Mouse (Mus musculus) kidney, postnatal 0 days (tissue): ENCODE data around the gene Ugt3a1. TPM values are rescaled to one million over a fixed set of nuclear protein-coding genes. Genes with fewer than 3 reads are reported as not detected.

Source experiments
- ATAC-seq: fragments of 200-750 bp; cut with Nextera tagmentation; replicated peaks from 2 replicates; pipeline ENCODE4 v1.8.0; 2017; ENCODE audit warnings: low read depth, moderate number of reproducible peaks, moderate TSS enrichment, moderate library complexity; ENCODE audit not compliant: low FRiP score
- DNase-seq: peaks from one replicate; pipeline ENCODE4 v3.0.0-alpha.2; 2016; ENCODE audit warnings: low spot score
- H3K27ac ChIP-seq: fragments of 300-500 bp; sonication (generic); 2 replicates; pipeline ENCODE4 v1.5.1; 2014; ENCODE audit warnings: mild to moderate bottlenecking
- H3K27me3 ChIP-seq: fragments of 300-500 bp; sonication (generic); 2 replicates; pipeline ENCODE4 v1.6.1; 2014; ENCODE audit warnings: low read length, mixed read lengths; ENCODE audit not compliant: insufficient read depth
- H3K36me3 ChIP-seq: fragments of 300-500 bp; sonication (generic); 2 replicates; pipeline ENCODE4 v1.6.1; 2014; ENCODE audit warnings: low read length, mixed read lengths; ENCODE audit not compliant: insufficient read depth
- H3K4me1 ChIP-seq: fragments of 300-500 bp; sonication (generic); replicated peaks from 2 replicates; pipeline ENCODE4 v1.6.1; 2014; ENCODE audit warnings: antibody characterized with exemption, low read length, mixed read lengths; ENCODE audit not compliant: insufficient read depth
- H3K4me2 ChIP-seq: fragments of 300-500 bp; sonication (generic); 2 replicates; pipeline ENCODE4 v1.6.1; 2014; ENCODE audit warnings: mild to moderate bottlenecking, low read length, moderate library complexity, mixed read lengths
- H3K4me3 ChIP-seq: fragments of 300-500 bp; sonication (generic); replicated peaks from 2 replicates; pipeline ENCODE4 v1.5.1; 2014; ENCODE audit warnings: low read depth, low read length
- H3K9ac ChIP-seq: fragments of 300-500 bp; sonication (generic); 2 replicates; pipeline ENCODE4 v1.6.1; 2014; ENCODE audit warnings: low read depth, low read length
- H3K9me3 ChIP-seq: fragments of 300-500 bp; sonication (generic); replicated peaks from 2 replicates; pipeline ENCODE4 v1.6.1; 2016; ENCODE audit warnings: low read length, inconsistent platforms, mixed read lengths
- CTCF ChIP-seq: IDR thresholded peaks from 2 replicates; pipeline ENCODE4 v1.5.1; 2016; ENCODE audit warnings: antibody characterized with exemption, low read depth, mild to moderate bottlenecking, moderate library complexity
- WGBS: fragments of 180-500 bp; shearing (Covaris S2); extraction: QIAGEN DNeasy Blood & Tissue Kit; methylation state at CpG from one replicate; pipeline ENCODE4 v1.1.7; 2014; 5-methylcytosine and 5-hydroxymethylcytosine counted together
- polyA plus RNA-seq: library from polyadenylated mRNA; unstranded; fragments of >200 nt; fragmentation: Nextera tagmentation; extraction: Ambion mirVana; gene quantifications from 2 replicates; pipeline ENCODE4 v1.2.1, GENCODE M21; 2015

The Ugt3a1 gene
- polyA plus RNA-seq, 1 experiment from 2014 or later: 3.5 TPM

- TF ChIP-seq CTCF: no peak
These were observed 60.3 kb downstream of the Ugt3a1 start for GRCm38 (mm10) chr15:9337021-9337420.

GRCm38 (mm10) chr15:9348739-9349138 is 72.1 kb downstream of the Ugt3a1 start:
- Histone ChIP-seq H3K27ac (no peak overlapping the region), H3K4me3 (no peak overlapping the region), H3K9ac (no peak overlapping the region), H3K4me2 (no peak overlapping the region), H3K36me3 (no peaks in the 10 kb centered on the region), H3K9me3 (no peaks in the 10 kb centered on the region), H3K27me3 (no peaks in the 10 kb centered on the region), H3K4me1 (no peaks in the 10 kb centered on the region)
- TF ChIP-seq CTCF: peak; percentile 19; the same call in 1 of the 2 replicates
- ATAC-seq (no peak), DNase-seq (no peak)
- 53% methylated on average over 3 of the region's 3 CpGs for WGBS

More at GRCm38 (mm10) chr15:9337021-9337420, 60.3 kb downstream of the Ugt3a1 start:
- DNase-seq (no peak), ATAC-seq (no peak)
- H3K36me3 ChIP-seq: no peaks in the 10 kb centered on the region
- no peaks in the 10 kb centered on the region for H3K9me3 ChIP-seq
- H3K27ac ChIP-seq: no peak overlapping the region
- H3K27me3 ChIP-seq: no peaks in the 10 kb centered on the region
- H3K9ac ChIP-seq: no peak overlapping the region
- no peak overlapping the region for H3K4me2 ChIP-seq
- H3K4me3 ChIP-seq: no peak overlapping the region
- 57% methylated on average over 3 of the region's 3 CpGs for WGBS
- H3K4me1 ChIP-seq: no peaks in the 10 kb centered on the region

- Histone ChIP-seq H3K4me3 (no peak overlapping the region), H3K36me3 (no peaks in the 10 kb centered on the region), H3K9ac (no peak overlapping the region), H3K27me3 (no peaks in the 10 kb centered on the region), H3K4me1 (no peaks in the 10 kb centered on the region), H3K27ac (no peak overlapping the region), H3K4me2 (no peak overlapping the region), H3K9me3 (no peaks in the 10 kb centered on the region)
- DNase-seq (no peak), ATAC-seq (no peak)
- whole genome bisulfite sequencing: 61% methylated on average over 2 of the region's 2 CpGs
- peak; percentile 19; the same call in 1 of the 2 replicates for TF ChIP-seq CTCF
These were observed 86.1 kb downstream of the Ugt3a1 start for GRCm38 (mm10) chr15:9362801-9363200.

Other genes with a start within 250 kb of the Ugt3a1 start
- gene Nadk2, start 205.6 kb upstream of the Ugt3a1 start, polyA plus RNA-seq: 31.6 and 34.9 TPM in 2 replicates
- 3.7 and 3.9 TPM in 2 replicates for gene Lmbrd2, start 136.3 kb upstream of the Ugt3a1 start, polyA plus RNA-seq
- 29.0 and 32.1 TPM in 2 replicates for gene Skp2, start 121.5 kb upstream of the Ugt3a1 start, polyA plus RNA-seq
- 25.8 and 34.6 TPM in 2 replicates for gene Ugt3a2, start 58.7 kb downstream of the Ugt3a1 start, polyA plus RNA-seq
- 3.2 and 3.8 TPM in 2 replicates for gene Capsl, start 159.1 kb downstream of the Ugt3a1 start, polyA plus RNA-seq